Mouse (Mus musculus): ENCODE data around the gene Dusp28.

DNA sequence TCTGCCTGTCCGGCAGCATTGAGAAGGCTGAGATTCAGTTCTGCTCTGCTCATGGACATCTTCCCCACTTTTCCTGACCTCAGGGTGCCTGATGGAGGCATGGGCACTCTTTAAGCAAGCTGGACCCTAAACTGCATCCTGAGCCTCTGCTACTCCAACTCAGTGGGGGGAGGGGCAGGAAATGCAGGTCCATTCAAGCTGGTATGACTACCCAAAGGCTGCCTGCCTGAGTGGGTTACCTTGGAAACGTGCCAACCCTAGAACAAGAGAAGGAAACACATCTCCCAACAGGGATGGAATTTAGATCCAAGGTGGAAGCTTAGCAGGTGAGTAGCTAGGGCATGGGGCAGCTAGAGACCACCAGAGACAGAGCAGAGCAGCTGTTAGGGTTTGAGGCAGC, 40.6 kb upstream of the Dusp28 start:
- TF ChIP-seq CTCF (IDR thresholded peaks at IDR 0.05) (no peak), EP300 (IDR thresholded peaks at IDR 0.05) (no peak)

Measured in lung, postnatal 0 days (tissue).